Mouse (Mus musculus) adrenal gland, postnatal 36 days (tissue): Measurements from ENCODE around the gene A730049H05Rik. TPM values are rescaled to one million over a fixed set of nuclear protein-coding genes. Genes with fewer than 3 reads are reported as not detected.

Experiments
- DNase-seq, 2 experiments: peaks; one replicate each; pipeline ENCODE4 v3.0.0; 2021; ENCODE audit warnings: mixed read lengths in 1 of 2
- long read RNA-seq, 2 experiments: library from polyadenylated mRNA; stranded (forward); transcript quantifications; one replicate each; pipeline ENCODE4 v2.0.0; 2021; ENCODE audit warnings: borderline sequencing depth in 2 of 2
- total RNA-seq, 2 experiments: library from RNA; stranded (reverse); gene quantifications; 2 replicates each; pipeline ENCODE4 v1.2.3; 2021

A730049H05Rik gene
- 1 to 10 TPM; 3.4 to 4.6 TPM for total RNA-seq
- long read RNA-seq, experiment 1, partial matches to known transcripts, result 3 of 14 reads
- long read RNA-seq, experiment 1, other reads (novel, unspliced or antisense), result 8 of 14 reads
- long read RNA-seq, experiment 2, partial matches to known transcripts, result 1 of 3 reads
- long read RNA-seq, experiment 2, other reads (novel, unspliced or antisense), result 2 of 3 reads

- DNase-seq, result no peak
Observed at GRCm38 (mm10) chr6:92816311-92816751, at the start of gene A730049H05Rik. TSS of gene A730049H05Rik (plus strand) at chr6:92816478.

- no peak for DNase-seq
Observed at GRCm38 (mm10) chr6:92776356-92776755, 39.9 kb upstream of the A730049H05Rik start.

GRCm38 (mm10) chr6:92779140-92779934 lies 36.9 kb upstream of the A730049H05Rik start:
- peak; percentile 62 to 69 for DNase-seq

- DNase-seq, result no peak
Observed at GRCm38 (mm10) chr6:92779935-92780205, 36.4 kb upstream of the A730049H05Rik start.

- peak; percentile 55 for DNase-seq
Observed at GRCm38 (mm10) chr6:92781446-92781845, 34.8 kb upstream of the A730049H05Rik start.

- DNase-seq, result peak; percentile 37 to 52
Observed at GRCm38 (mm10) chr6:92784782-92785181, 31.5 kb upstream of the A730049H05Rik start.

GRCm38 (mm10) chr6:92786701-92787375 lies 29.4 kb upstream of the A730049H05Rik start:
- no peak for DNase-seq

- DNase-seq, result peak; percentile 92 to 94
Observed at GRCm38 (mm10) chr6:92787376-92787712, 28.9 kb upstream of the A730049H05Rik start.

- DNase-seq, result no peak
Observed at GRCm38 (mm10) chr6:92793804-92794203, 22.5 kb upstream of the A730049H05Rik start.

- no peak for DNase-seq
Observed at GRCm38 (mm10) chr6:92801462-92801861, 14.8 kb upstream of the A730049H05Rik start.

- no peak for DNase-seq
Observed at GRCm38 (mm10) chr6:92802421-92802820, 13.9 kb upstream of the A730049H05Rik start.

GRCm38 (mm10) chr6:92803213-92803612 lies 13.1 kb upstream of the A730049H05Rik start:
- no peak for DNase-seq

- DNase-seq, result no peak
Observed at GRCm38 (mm10) chr6:92804254-92804971, 11.9 kb upstream of the A730049H05Rik start.

GRCm38 (mm10) chr6:92809818-92810217 lies 6.5 kb upstream of the A730049H05Rik start:
- no peak for DNase-seq

- no peak for DNase-seq
Observed at GRCm38 (mm10) chr6:92810628-92811027, 5.7 kb upstream of the A730049H05Rik start.

- no peak for DNase-seq
Observed at GRCm38 (mm10) chr6:92811566-92811965, 4.7 kb upstream of the A730049H05Rik start.

- no peak for DNase-seq
Observed at GRCm38 (mm10) chr6:92812702-92813370, 3.4 kb upstream of the A730049H05Rik start.

- DNase-seq, result no peak
Observed at GRCm38 (mm10) chr6:92817661-92818060, 1.4 kb downstream of the A730049H05Rik start.

- DNase-seq, result no peak
Observed at GRCm38 (mm10) chr6:92821606-92822005, 5.3 kb downstream of the A730049H05Rik start.

- DNase-seq, result peak; percentile 47 to 49
Observed at GRCm38 (mm10) chr6:92822006-92822405, 5.7 kb downstream of the A730049H05Rik start.

GRCm38 (mm10) chr6:92823991-92824390 lies 7.7 kb downstream of the A730049H05Rik start:
- DNase-seq, result no peak

- no peak for DNase-seq
Observed at GRCm38 (mm10) chr6:92826561-92826960, 10.3 kb downstream of the A730049H05Rik start.
